ENCODE assay signal across 13 mouse cellular contexts in genomic region chr5:123156763-123157162, GRCm38 (mm10). TPM values are rescaled to one million over a fixed set of nuclear protein-coding genes. Genes with fewer than 3 reads are reported as not detected.
DNase-seq lines count a peak whose midpoint lies in the region; ATAC-seq and TF ChIP-seq lines count a peak whose summit lies in the region.
"Had no signal": no experiment of that assay in that cellular context is flagged by ENCODE, and none has a peak within 500 bp of the region (broad histone marks: within the 10 kb centered on the region; RNA-seq: fewer than 3 reads in every experiment).

No protein-coding gene starts in this region.

- no peaks in the 10 kb centered on the region for H3K9me3 ChIP-seq in heart, postnatal 0 days (replicated peaks; ENCODE audit: control insufficient read depth, low read length)
- no peaks in the 10 kb centered on the region for H3K9me3 ChIP-seq in lung, embryonic 14.5 days (ENCODE audit: low read depth, low read length)
- H3K9me3 ChIP-seq: lung, embryonic 15.5 days had no signal

- no peaks in the 10 kb centered on the region for H3K27me3 ChIP-seq in heart, postnatal 0 days (ENCODE audit: control insufficient read depth, insufficient read depth, low read length)
- H3K27me3 ChIP-seq in lung, embryonic 14.5 days (ENCODE audit: insufficient read depth, low read length), result no peaks in the 10 kb centered on the region
- H3K27me3 ChIP-seq: lung, embryonic 15.5 days had no signal

- intact Hi-C loops in heart, postnatal 36 days (cut with DNase I), result no loop called here

- WGBS in heart, postnatal 0 days, result 88% methylated on average over 12 of the region's 12 CpGs
- WGBS in lung, embryonic 14.5 days, result 82% methylated on average over 12 of the region's 12 CpGs

- no peak overlapping the region for H3K4me2 ChIP-seq in heart, postnatal 0 days (ENCODE audit: low read depth, low read length)
- no peak overlapping the region for H3K4me2 ChIP-seq in lung, embryonic 14.5 days
- H3K4me2 ChIP-seq: lung, embryonic 15.5 days had no signal

- H3K4me3 ChIP-seq in heart, postnatal 0 days (ENCODE audit: low read depth, low read length), result no peak overlapping the region
- no peak overlapping the region for H3K4me3 ChIP-seq in lung, embryonic 14.5 days (ENCODE audit: low read depth, low read length)
- H3K4me3 ChIP-seq: lung, embryonic 15.5 days; myocyte had no signal

- no peak for ATAC-seq in heart, postnatal 0 days (ENCODE audit: insufficient read depth, low read depth)
- no peak for ATAC-seq in lung, embryonic 14.5 days (ENCODE audit: insufficient read depth)
- ATAC-seq in megakaryocyte progenitor cell, adult 5-6 weeks (replicated peaks; ENCODE audit: poor library complexity), result 0 out of 2 replicates have a peak, but pooled peaks have one; percentile 38

- TF ChIP-seq CTCF in heart, postnatal 0 days (IDR thresholded peaks at IDR 0.05; ENCODE audit: low read depth), result peak; percentile 35
- TF ChIP-seq CTCF in lung, embryonic 14.5 days (IDR thresholded peaks at IDR 0.05; ENCODE audit: low read depth), result peak; percentile 68

- H3K4me1 ChIP-seq in heart, postnatal 0 days (ENCODE audit: control insufficient read depth, insufficient read depth), result no peaks in the 10 kb centered on the region
- no peaks in the 10 kb centered on the region for H3K4me1 ChIP-seq in lung, embryonic 14.5 days (ENCODE audit: insufficient read depth)
- H3K4me1 ChIP-seq: lung, embryonic 15.5 days had no signal

- no peak for TF ChIP-seq EP300 in heart, postnatal 0 days (IDR thresholded peaks at IDR 0.05; ENCODE audit: low read depth)

- H3K27ac ChIP-seq in heart, postnatal 0 days (ENCODE audit: low read depth), result no peak overlapping the region
- H3K27ac ChIP-seq in lung, embryonic 14.5 days (ENCODE audit: low read depth), result no peak overlapping the region
- H3K27ac ChIP-seq: lung, embryonic 15.5 days had no signal

- DNase-seq in heart, postnatal 0 days (ENCODE audit: low spot score), result no peak
- no peak for DNase-seq in heart, postnatal 36 days
- no peak for DNase-seq in lung, embryonic 14.5 days
- DNase-seq in lung, postnatal 25 days (ENCODE audit: low spot score), result no peak
- DNase-seq in R1 (ENCODE audit: low read depth, low spot score), result peak; percentile 55
- no peak for DNase-seq in ovary, postnatal 14 days (ENCODE audit: low spot score)
- DNase-seq: heart, postnatal 14 days; right cerebral cortex, postnatal 25 days; thymus, postnatal 14 days had no signal

- H3K36me3 ChIP-seq in heart, postnatal 0 days (replicated peaks; ENCODE audit: control insufficient read depth, insufficient read depth, low read length), result peaks cover 88% of the 10 kb centered on the region
- H3K36me3 ChIP-seq in lung, embryonic 14.5 days (ENCODE audit: insufficient read depth), result peaks cover 92% of the 10 kb centered on the region

- no peak overlapping the region for H3K9ac ChIP-seq in heart, postnatal 0 days (replicated peaks; ENCODE audit: low read depth, low read length)
- H3K9ac ChIP-seq in lung, embryonic 14.5 days, result no peak overlapping the region
- H3K9ac ChIP-seq: lung, embryonic 15.5 days had no signal

RNA-seq across cellular contexts. Expression of gene Psmd9, which starts 12.4 kb away (rescaled TPM):
- total RNA-seq in heart, postnatal 0 days (2014; rRNA removed; ENCODE audit: low replicate concordance), result 11.2 and 19.5 TPM in 2 replicates
- 54.0 and 54.9 TPM in 2 replicates for polyA plus RNA-seq in heart, postnatal 0 days (2015; fragmentation: Nextera tagmentation; extraction: Ambion mirVana)
- total RNA-seq in heart, postnatal 36 days (2021), result 10 to 100 TPM; 14.1 to 18.3 TPM
- polyA plus RNA-seq in lung, embryonic 14.5 days (2014; fragmentation: Nextera tagmentation; extraction: Ambion mirVana), result 70.9 and 81.7 TPM in 2 replicates
- total RNA-seq in megakaryocyte progenitor cell, adult 5-6 weeks (2015), result 22.3 and 23.9 TPM in 2 replicates
- total RNA-seq in megakaryocyte progenitor cell, adult 5-6 weeks (2017), result 15.2 and 19.4 TPM in 2 replicates

RNA-seq across cellular contexts. Expression of gene Setd1b, which starts 14.8 kb away (rescaled TPM):
- total RNA-seq in heart, postnatal 0 days (2014; rRNA removed; ENCODE audit: low replicate concordance), result 5.5 and 6.1 TPM in 2 replicates
- polyA plus RNA-seq in heart, postnatal 0 days (2015; fragmentation: Nextera tagmentation; extraction: Ambion mirVana), result 4.9 and 5.1 TPM in 2 replicates
- 10 to 100 TPM; 18.5 to 21.5 TPM for total RNA-seq in heart, postnatal 36 days (2021)
- 11.5 and 12.1 TPM in 2 replicates for polyA plus RNA-seq in lung, embryonic 14.5 days (2014; fragmentation: Nextera tagmentation; extraction: Ambion mirVana)
- 27.5 and 28.3 TPM in 2 replicates for total RNA-seq in megakaryocyte progenitor cell, adult 5-6 weeks (2015)
- total RNA-seq in megakaryocyte progenitor cell, adult 5-6 weeks (2017), result 1.9 and 3.1 TPM in 2 replicates

RNA-seq across cellular contexts. Expression of gene Rhof, which starts 24.3 kb away (rescaled TPM):
- 1.4 and 2.1 TPM in 2 replicates for total RNA-seq in heart, postnatal 0 days (2014; rRNA removed; ENCODE audit: low replicate concordance)
- polyA plus RNA-seq in heart, postnatal 0 days (2015; fragmentation: Nextera tagmentation; extraction: Ambion mirVana), result 0.71 and 1.1 TPM in 2 replicates
- under 1 TPM; 0.44 to 0.68 TPM for total RNA-seq in heart, postnatal 36 days (2021)
- polyA plus RNA-seq in lung, embryonic 14.5 days (2014; fragmentation: Nextera tagmentation; extraction: Ambion mirVana), result 2.4 and 2.5 TPM in 2 replicates
- total RNA-seq in megakaryocyte progenitor cell, adult 5-6 weeks (2015), result 0.42 and 1.0 TPM in 2 replicates
- 0.54 and 1.1 TPM in 2 replicates for total RNA-seq in megakaryocyte progenitor cell, adult 5-6 weeks (2017)

RNA-seq across cellular contexts. Expression of gene Hpd, which starts 25.8 kb away (rescaled TPM):
- 0.43 and 0.92 TPM in 2 replicates for total RNA-seq in heart, postnatal 0 days (2014; rRNA removed; ENCODE audit: low replicate concordance)
- polyA plus RNA-seq in heart, postnatal 0 days (2015; fragmentation: Nextera tagmentation; extraction: Ambion mirVana), result not detected in 2 replicates
- total RNA-seq in heart, postnatal 36 days (2021), result not detected
- polyA plus RNA-seq in lung, embryonic 14.5 days (2014; fragmentation: Nextera tagmentation; extraction: Ambion mirVana), result not detected in 2 replicates
- total RNA-seq in megakaryocyte progenitor cell, adult 5-6 weeks (2015), result not detected in 2 replicates
- not detected in 2 replicates for total RNA-seq in megakaryocyte progenitor cell, adult 5-6 weeks (2017)
- total RNA-seq: layer of hippocampus, postnatal 14 days had no signal
- polyA plus RNA-seq: lung, embryonic 15.5 days; myocyte had no signal
